Mouse (Mus musculus) stomach, embryonic 16.5 days (tissue): ENCODE measurements around the gene Gm5431. TPM values are rescaled to one million over a fixed set of nuclear protein-coding genes. Genes with fewer than 3 reads are reported as not detected.

Experiments used
- ATAC-seq: fragments of 200-750 bp; cut with Nextera tagmentation; 2 replicates; pipeline ENCODE4 v1.8.0; 2017; ENCODE audit warnings: moderate number of reproducible peaks, moderate TSS enrichment; ENCODE audit not compliant: insufficient read depth, low FRiP score
- H3K27ac ChIP-seq: fragments of 300-500 bp; sonication (generic); 2 replicates; pipeline ENCODE4 v1.5.1; 2014; ENCODE audit warnings: low read length
- H3K27me3 ChIP-seq: fragments of 300-500 bp; sonication (generic); 2 replicates; pipeline ENCODE4 v1.6.1; 2014; ENCODE audit warnings: low read length, control low read depth, mixed read lengths; ENCODE audit not compliant: control insufficient read depth, insufficient read depth
- H3K36me3 ChIP-seq: fragments of 300-500 bp; sonication (generic); 2 replicates; pipeline ENCODE4 v1.6.1; 2014; ENCODE audit warnings: low read length; ENCODE audit not compliant: control insufficient read depth, insufficient read depth
- H3K4me1 ChIP-seq: fragments of 300-500 bp; sonication (generic); 2 replicates; pipeline ENCODE4 v1.6.1; 2014; ENCODE audit warnings: low read length, control low read depth, mixed read lengths; ENCODE audit not compliant: control insufficient read depth, insufficient read depth
- H3K4me2 ChIP-seq: fragments of 300-500 bp; sonication (generic); 2 replicates; pipeline ENCODE4 v1.6.1; 2014; ENCODE audit warnings: low read depth, low read length, mixed read lengths
- H3K4me3 ChIP-seq: fragments of 300-500 bp; sonication (generic); replicated peaks from 2 replicates; pipeline ENCODE4 v1.5.1; 2014; ENCODE audit warnings: mild to moderate bottlenecking, low read length
- H3K9ac ChIP-seq: fragments of 300-500 bp; sonication (generic); 2 replicates; pipeline ENCODE4 v1.6.1; 2014; ENCODE audit warnings: low read length
- H3K9me3 ChIP-seq: fragments of 300-500 bp; sonication (generic); replicated peaks from 2 replicates; pipeline ENCODE4 v1.6.1; 2016; ENCODE audit warnings: low read length, control low read depth; ENCODE audit not compliant: control insufficient read depth
- WGBS: fragments of 180-500 bp; shearing (Covaris S2); extraction: QIAGEN DNeasy Blood & Tissue Kit; methylation state at CpG from one replicate; pipeline ENCODE4 v1.1.7; 2014; 5-methylcytosine and 5-hydroxymethylcytosine counted together
- polyA plus RNA-seq: library from polyadenylated mRNA; unstranded; fragments of >200 nt; fragmentation: Nextera tagmentation; extraction: Ambion mirVana; gene quantifications from 2 replicates; pipeline ENCODE4 v1.2.1, GENCODE M21; 2015

The Gm5431 gene
- polyA plus RNA-seq, 1 experiment from 2014 or later: 0.36 TPM

DNA sequence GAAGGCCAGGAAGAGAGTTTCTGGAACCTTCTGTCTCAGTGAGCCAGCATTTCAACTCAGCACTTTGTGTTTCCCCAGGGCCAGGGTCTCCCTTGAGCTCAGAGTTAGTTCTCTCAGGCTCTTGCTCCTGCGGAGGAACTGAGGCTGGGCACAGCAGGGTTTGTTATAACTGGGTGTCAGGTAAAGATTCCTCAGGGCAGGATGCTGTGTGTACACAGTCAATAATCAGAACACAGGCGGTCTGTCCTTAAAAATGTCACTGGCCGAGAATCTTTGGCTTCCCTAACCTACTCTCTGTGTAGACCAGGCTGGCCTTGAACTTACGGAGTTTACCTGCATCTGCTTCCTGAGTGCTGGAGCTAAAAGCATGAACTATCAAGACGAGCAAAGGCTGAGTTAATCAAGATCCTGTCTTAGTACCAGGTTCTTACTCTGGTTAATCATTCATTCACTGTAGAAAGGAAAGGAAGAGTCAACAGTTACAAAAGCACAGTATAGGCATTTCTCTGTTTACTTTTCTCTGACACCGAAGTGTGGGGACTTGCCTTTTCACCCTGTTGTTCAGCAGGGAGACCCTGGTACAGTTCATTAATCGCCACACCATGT, 29.2 kb downstream of the Gm5431 start:
- Histone ChIP-seq H3K9me3 (no peaks in the 10 kb centered on the region), H3K9ac (peak overlapping the region; percentile 83), H3K4me2 (peak overlapping the region; percentile 67; the same call in 1 of the 2 replicates), H3K36me3 (no peaks in the 10 kb centered on the region), H3K4me1 (peaks cover 25% of the 10 kb centered on the region), H3K27me3 (no peaks in the 10 kb centered on the region), H3K4me3 (no peak overlapping the region), H3K27ac (peak overlapping the region; percentile 90)
- ATAC-seq: peak; percentile 31
- WGBS: 61% methylated on average over 7 of the region's 7 CpGs

DNA sequence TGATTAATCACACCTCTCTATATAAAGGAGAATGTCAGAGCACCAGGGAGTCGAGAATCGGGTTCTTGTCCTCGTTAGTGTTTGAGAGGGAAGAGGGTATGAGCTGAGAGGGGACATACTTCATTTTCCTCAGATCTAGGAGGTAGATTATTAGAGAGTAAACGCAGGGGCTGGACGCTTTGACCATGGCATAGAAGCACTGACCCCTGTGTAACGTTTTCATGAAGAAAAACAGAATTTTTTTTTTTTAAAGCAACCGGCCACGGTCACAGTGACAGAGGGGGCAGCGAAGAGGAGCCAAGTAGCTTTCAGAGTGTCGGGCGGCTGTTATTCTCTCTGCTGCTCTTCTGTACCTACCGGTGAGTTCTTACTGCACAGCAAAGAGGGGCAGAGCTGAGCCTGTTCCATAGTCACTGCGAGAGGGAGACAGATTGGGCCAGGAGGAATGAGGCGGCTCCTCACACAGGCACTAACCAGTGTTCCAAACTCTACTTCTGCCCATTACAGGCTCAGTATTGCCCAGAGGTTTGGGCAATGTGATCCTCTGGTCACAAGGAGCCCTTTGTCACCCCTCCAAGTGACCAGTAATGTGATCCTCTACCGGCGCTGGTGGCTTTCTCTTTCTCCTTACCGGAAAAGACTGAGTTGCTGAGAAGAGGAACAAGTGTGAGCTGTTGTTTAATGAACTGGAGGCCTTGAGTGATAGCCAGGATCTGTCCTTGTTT, 30.0 kb downstream of the Gm5431 start:
- no peak; the same call in 1 of the 2 replicates for ATAC-seq
- peak overlapping the region; percentile 67 for H3K4me2 ChIP-seq
- H3K4me1 ChIP-seq: peaks cover 25% of the 10 kb centered on the region
- H3K9ac ChIP-seq: peak overlapping the region; percentile 83
- H3K27ac ChIP-seq: peak overlapping the region; percentile 90
- 14% methylated on average over 17 of the region's 17 CpGs for WGBS
- H3K9me3 ChIP-seq: no peaks in the 10 kb centered on the region
- H3K27me3 ChIP-seq: no peaks in the 10 kb centered on the region
- H3K36me3 ChIP-seq: no peaks in the 10 kb centered on the region
- H3K4me3 ChIP-seq: peak overlapping the region; percentile 62

GRCm38 (mm10) chr11:48871201-48871772, 30.7 kb downstream of the Gm5431 start, which contains the start of gene Irgm1:
Gene Irgm1, minus strand, starts transcription at chr11:48871683.
- Histone ChIP-seq H3K36me3 (no peaks in the 10 kb centered on the region), H3K4me3 (peak within 1 kb of the TSS; percentile 62), H3K4me1 (peaks cover 25% of the 10 kb centered on the region), H3K9ac (peak within 1 kb of the TSS; percentile 83), H3K4me2 (peak within 1 kb of the TSS; percentile 67), H3K27me3 (no peaks in the 10 kb centered on the region), H3K9me3 (no peaks in the 10 kb centered on the region), H3K27ac (peak within 1 kb of the TSS; percentile 90)
- ATAC-seq: peak; percentile 32
- WGBS: 2% methylated on average over 19 of the region's 19 CpGs

DNA sequence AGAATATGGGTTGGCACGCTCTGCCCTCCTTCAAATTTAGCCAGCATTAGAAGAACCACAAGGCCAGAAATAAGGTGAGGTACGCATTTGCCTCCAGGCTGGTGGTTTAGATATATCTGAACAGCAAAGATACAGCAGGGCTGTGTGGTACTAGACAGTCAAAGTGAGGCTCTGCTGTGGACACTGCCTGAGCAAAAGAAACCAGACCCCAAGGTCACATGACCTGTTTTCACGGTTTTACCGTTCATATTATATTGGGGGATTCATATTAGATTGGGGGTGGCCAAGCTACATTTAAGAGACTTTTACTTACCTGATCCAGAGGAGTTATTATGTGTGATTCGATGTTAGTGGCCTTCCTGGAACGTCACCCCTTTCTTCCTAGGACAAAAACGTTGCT, 31.2 kb downstream of the Gm5431 start:
- Histone ChIP-seq H3K4me3 (peak overlapping the region; percentile 62), H3K4me1 (peaks cover 25% of the 10 kb centered on the region), H3K9ac (peak overlapping the region; percentile 83), H3K27me3 (no peaks in the 10 kb centered on the region), H3K27ac (peak overlapping the region; percentile 90), H3K9me3 (no peaks in the 10 kb centered on the region), H3K4me2 (peak overlapping the region; percentile 67), H3K36me3 (0 out of 2 replicates have a peak, but pooled peaks cover 4% of the 10 kb centered on the region)
- 33% methylated on average over 7 of the region's 7 CpGs for WGBS
- ATAC-seq: no peak

DNA sequence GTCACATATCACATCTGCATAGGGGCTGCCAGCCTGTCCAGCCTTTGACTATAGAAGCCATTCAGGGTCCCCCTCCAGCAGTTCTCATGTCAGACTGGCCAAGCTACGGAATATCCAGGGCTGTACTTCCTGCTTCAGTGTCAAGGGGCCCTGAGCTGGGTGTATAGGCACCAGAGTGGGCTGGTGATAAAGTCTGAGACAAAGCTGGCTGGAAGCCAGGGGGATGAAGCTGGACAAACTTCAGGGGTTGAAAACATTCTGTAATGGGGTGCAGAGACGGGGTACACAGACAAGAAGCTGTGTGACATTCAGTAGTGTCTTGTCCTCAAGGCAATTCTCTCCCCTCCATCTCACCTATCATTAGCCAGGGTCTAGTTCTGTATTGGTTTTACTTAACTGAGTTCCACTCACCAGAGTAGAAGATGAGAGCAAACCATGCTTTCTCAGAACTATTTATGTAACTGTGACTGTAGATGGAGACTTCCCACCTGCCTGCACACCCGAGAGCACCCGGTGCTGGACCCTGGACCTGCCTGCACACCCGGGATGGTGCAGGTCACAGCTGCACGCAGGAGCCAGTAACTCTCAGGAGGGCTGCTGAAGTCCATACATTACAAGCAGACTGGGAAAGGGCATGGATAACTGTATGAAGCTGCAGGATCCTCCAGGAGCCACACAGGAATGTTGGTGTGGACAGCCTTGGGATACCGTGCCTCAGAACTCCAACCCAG, 32.5 kb downstream of the Gm5431 start:
- Histone ChIP-seq H3K4me3 (peak overlapping the region; percentile 62), H3K9ac (peak overlapping the region; percentile 54), H3K36me3 (0 out of 2 replicates have a peak, but pooled peaks cover 4% of the 10 kb centered on the region), H3K27ac (peak overlapping the region; percentile 60), H3K9me3 (no peaks in the 10 kb centered on the region), H3K4me1 (peaks cover 25% of the 10 kb centered on the region), H3K4me2 (peak overlapping the region; percentile 67), H3K27me3 (no peaks in the 10 kb centered on the region)
- no peak for ATAC-seq
- WGBS: 37% methylated on average over 7 of the region's 7 CpGs

DNA sequence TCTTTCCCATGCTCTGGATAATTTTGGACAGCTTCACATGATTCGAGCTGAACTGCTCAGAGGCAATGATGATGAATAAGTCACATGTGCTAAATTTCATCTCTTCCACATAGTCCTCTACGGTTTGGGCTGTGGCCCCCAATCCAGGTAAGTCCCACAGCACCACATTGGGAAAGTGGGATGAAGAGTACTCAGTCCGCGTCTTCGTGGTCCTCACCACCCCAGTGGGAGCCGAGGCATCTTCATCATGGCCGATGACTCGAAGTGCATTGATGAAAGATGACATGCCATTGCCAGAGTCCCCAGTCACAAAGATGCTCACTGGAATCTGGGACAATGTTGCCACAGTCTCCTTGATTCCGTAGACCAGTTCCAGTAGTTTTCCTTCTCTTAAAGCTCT, 35.5 kb downstream of the Gm5431 start:
- H3K27me3 ChIP-seq: no peaks in the 10 kb centered on the region
- H3K9ac ChIP-seq: no peak overlapping the region
- 0 out of 2 replicates have a peak, but pooled peaks cover 4% of the 10 kb centered on the region for H3K36me3 ChIP-seq
- peaks cover 17% of the 10 kb centered on the region for H3K4me1 ChIP-seq
- no peak overlapping the region for H3K4me3 ChIP-seq
- H3K27ac ChIP-seq: no peak overlapping the region
- no peak overlapping the region for H3K4me2 ChIP-seq
- H3K9me3 ChIP-seq: no peaks in the 10 kb centered on the region
- ATAC-seq: no peak
- WGBS: 96% methylated on average over 9 of the region's 9 CpGs

DNA sequence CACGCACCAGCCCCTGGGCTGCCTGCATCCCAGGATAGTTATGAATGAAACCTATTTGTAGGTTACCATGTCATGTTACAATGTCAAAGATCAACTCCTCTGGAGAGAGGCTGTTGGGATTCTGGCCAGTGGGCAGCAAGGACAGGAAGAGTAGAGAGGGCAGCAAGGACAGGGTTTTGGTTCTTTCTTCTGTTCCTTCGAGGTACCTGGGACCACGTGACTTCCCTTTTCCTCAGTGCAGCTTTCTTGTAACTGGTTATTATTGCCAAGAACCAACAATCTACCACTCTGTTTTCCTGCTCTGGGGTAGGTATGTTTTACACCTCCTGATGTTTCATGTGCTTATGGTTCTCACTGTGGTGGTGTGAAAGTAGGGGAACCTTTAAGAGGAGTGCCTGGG, 38.2 kb downstream of the Gm5431 start:
- Histone ChIP-seq H3K27me3 (no peaks in the 10 kb centered on the region), H3K36me3 (0 out of 2 replicates have a peak, but pooled peaks cover 4% of the 10 kb centered on the region), H3K4me2 (no peak overlapping the region), H3K27ac (no peak overlapping the region), H3K4me3 (no peak overlapping the region), H3K9ac (no peak overlapping the region), H3K4me1 (no peaks in the 10 kb centered on the region), H3K9me3 (no peaks in the 10 kb centered on the region)
- 88% methylated on average over 3 of the region's 3 CpGs for WGBS
- no peak for ATAC-seq

DNA sequence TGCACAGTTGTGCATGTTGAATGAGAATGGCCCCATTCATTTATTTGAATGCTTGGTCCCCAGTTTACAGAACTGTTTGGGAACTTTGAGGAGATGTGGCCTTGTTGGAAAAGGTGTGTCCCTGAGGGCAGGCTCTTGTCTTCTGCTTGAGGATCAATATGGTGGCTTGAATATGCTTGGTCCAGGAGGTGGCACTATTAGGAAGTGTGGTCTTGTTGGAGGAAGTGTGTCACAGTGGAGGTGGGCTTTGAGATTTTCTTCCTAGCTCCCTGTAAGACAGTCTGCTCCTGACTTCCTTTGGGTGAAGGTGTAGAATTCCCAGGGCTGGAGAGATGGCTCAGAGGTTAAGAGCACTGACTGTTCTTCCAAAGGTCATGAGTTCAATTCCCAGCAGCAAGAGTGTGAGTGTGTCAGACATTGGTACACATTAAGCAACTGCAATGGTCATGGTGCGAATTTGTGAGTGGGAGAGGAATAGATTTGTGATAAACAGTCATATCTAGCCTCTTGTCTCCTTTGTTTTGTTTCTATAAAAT, 39.2 kb downstream of the Gm5431 start:
- 64% methylated on average over 1 of the region's 1 CpGs for WGBS
- H3K36me3 ChIP-seq: 0 out of 2 replicates have a peak, but pooled peaks cover 4% of the 10 kb centered on the region
- H3K4me2 ChIP-seq: no peak overlapping the region
- H3K4me3 ChIP-seq: no peak overlapping the region
- no peak overlapping the region for H3K9ac ChIP-seq
- no peak for ATAC-seq
- H3K4me1 ChIP-seq: no peaks in the 10 kb centered on the region
- H3K27me3 ChIP-seq: no peaks in the 10 kb centered on the region
- H3K9me3 ChIP-seq: no peaks in the 10 kb centered on the region
- no peak overlapping the region for H3K27ac ChIP-seq
